Mouse (Mus musculus) bone marrow, adult 2 months (tissue): ENCODE results near the gene Fam120c.

Source experiments
- CTCF ChIP-seq: fragments of 200-500 bp; IDR thresholded peaks from 2 replicates; pipeline ENCODE4 v1.5.1; 2011; ENCODE audit warnings: low read length, control low read depth; ENCODE audit not compliant: control insufficient read depth, insufficient read depth
- POLR2A ChIP-seq: fragments of 200-500 bp; IDR thresholded peaks from 2 replicates; pipeline ENCODE4 v1.6.1; 2011; ENCODE audit warnings: low read depth, mild to moderate bottlenecking, control low read depth, low read length, borderline replicate concordance; ENCODE audit not compliant: control insufficient read depth

DNA sequence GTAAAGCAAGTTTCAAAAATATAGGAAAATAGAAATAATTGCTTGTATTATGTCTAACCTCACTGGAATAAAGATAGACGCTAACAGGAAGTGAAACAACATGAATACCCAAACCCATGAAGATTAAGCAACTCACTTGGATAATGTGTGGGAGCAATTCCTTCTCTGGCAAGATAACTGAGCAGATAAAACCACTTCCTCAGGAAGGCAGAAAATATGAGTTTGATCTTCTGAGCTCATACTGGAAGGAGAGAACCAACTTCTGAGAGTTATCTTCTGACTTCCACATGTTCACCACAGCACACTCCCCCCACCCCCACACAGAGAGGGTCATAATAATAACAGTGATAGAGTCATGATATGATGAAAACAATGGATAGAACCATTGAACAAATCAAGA is 152.6 kb downstream of the Fam120c start:
- TF ChIP-seq CTCF (no peak), POLR2A (no peak)
